In genomic region chr7:143463865-143464415, GRCm38 (mm10) we compare ENCODE assay signal across 8 mouse cellular contexts. TPM values are rescaled to one million over a fixed set of nuclear protein-coding genes. Genes with fewer than 3 reads are reported as not detected.
DNase-seq lines count a peak whose midpoint lies in the region; ATAC-seq lines count a peak whose summit lies in the region.

No protein-coding gene starts in this region.

- WGBS in limb, embryonic 10.5 days = 37% methylated on average over 11 of the region's 11 CpGs
- WGBS in stomach, embryonic 14.5 days = 37% methylated on average over 11 of the region's 11 CpGs

- H3K27ac ChIP-seq in limb, embryonic 10.5 days = peak overlapping the region; percentile 91
- H3K27ac ChIP-seq in stomach, embryonic 14.5 days (ENCODE audit: low read length) = peak overlapping the region; percentile 73

- H3K9me3 ChIP-seq in limb, embryonic 10.5 days (replicated peaks) = peaks cover 21% of the 10 kb centered on the region
- peaks cover 21% of the 10 kb centered on the region; the same call in 1 of the 2 replicates for H3K9me3 ChIP-seq in stomach, embryonic 14.5 days (ENCODE audit: control insufficient read depth, low read depth, low read length)

- H3K36me3 ChIP-seq in limb, embryonic 10.5 days = peaks cover 13% of the 10 kb centered on the region; the same call in 1 of the 2 replicates
- no peaks in the 10 kb centered on the region for H3K36me3 ChIP-seq in stomach, embryonic 14.5 days (ENCODE audit: control insufficient read depth, insufficient read depth, low read length)

- H3K4me2 ChIP-seq in stomach, embryonic 14.5 days (replicated peaks; ENCODE audit: low read depth, low read length) = no peak overlapping the region

- DNase-seq in kidney, adult 18-20 months = peak; percentile 79
- no peak for DNase-seq in kidney, adult 11 months
- peak; percentile 46 for DNase-seq in cerebellum, adult 11-12 months
- peak; percentile 82 for DNase-seq in gastrocnemius, adult 18-20 months (ENCODE audit: low spot score)
- DNase-seq in induced T-regulatory cell, adult 2 months (ENCODE audit: low read depth) = peak; percentile 84
- peak; percentile 90 for DNase-seq in limb, embryonic 10.5 days (ENCODE audit: low spot score)
- peak; percentile 49 to 68 for DNase-seq in natural killer cell, adult 2 months (ENCODE audit: low spot score in 2 of 2)

- H3K27me3 ChIP-seq in limb, embryonic 10.5 days (ENCODE audit: low read depth, poor library complexity, severe bottlenecking) = peaks cover 48% of the 10 kb centered on the region
- no peaks in the 10 kb centered on the region for H3K27me3 ChIP-seq in stomach, embryonic 14.5 days (ENCODE audit: control insufficient read depth, insufficient read depth, low read length)

- ATAC-seq in stomach, embryonic 14.5 days (ENCODE audit: insufficient number of reproducible peaks, insufficient read depth, low FRiP score, low read depth) = no peak

- H3K4me1 ChIP-seq in limb, embryonic 10.5 days = peaks cover 86% of the 10 kb centered on the region
- H3K4me1 ChIP-seq in stomach, embryonic 14.5 days (ENCODE audit: control insufficient read depth, insufficient read depth, low read length) = peaks cover 12% of the 10 kb centered on the region

- H3K4me3 ChIP-seq in limb, embryonic 10.5 days = 0 out of 2 replicates have a peak overlapping the region, but pooled peaks have one; percentile 6
- no peak overlapping the region for H3K4me3 ChIP-seq in stomach, embryonic 14.5 days (ENCODE audit: low read depth, low read length)

- H3K9ac ChIP-seq in stomach, embryonic 14.5 days (replicated peaks; ENCODE audit: low read depth, low read length) = no peak overlapping the region

RNA-seq across cellular contexts. Expression of gene Cdkn1c, which starts 3.1 kb away (rescaled TPM):
- 10 to 100 TPM; 18.6 to 21.6 TPM for total RNA-seq in gastrocnemius, adult 18-20 months (2021)
- 317 and 593 TPM in 2 replicates for polyA plus RNA-seq in limb, embryonic 10.5 days (2016; fragmentation: Nextera tagmentation; extraction: Ambion mirVana)
- polyA plus RNA-seq in stomach, embryonic 14.5 days (2014; fragmentation: Nextera tagmentation; extraction: Ambion mirVana) = 824 and 970 TPM in 2 replicates

RNA-seq across cellular contexts. Expression of gene Slc22a18, which starts 9.6 kb away (rescaled TPM):
- total RNA-seq in gastrocnemius, adult 18-20 months (2021) = under 1 TPM; 0.17 to 0.32 TPM
- polyA plus RNA-seq in limb, embryonic 10.5 days (2016; fragmentation: Nextera tagmentation; extraction: Ambion mirVana) = 0.25 and 0.53 TPM in 2 replicates
- 9.2 and 9.8 TPM in 2 replicates for polyA plus RNA-seq in stomach, embryonic 14.5 days (2014; fragmentation: Nextera tagmentation; extraction: Ambion mirVana)

RNA-seq across cellular contexts. Expression of gene Phlda2, which starts 39.0 kb away (rescaled TPM):
- not detected for total RNA-seq in gastrocnemius, adult 18-20 months (2021)
- 2.6 and 3.1 TPM in 2 replicates for polyA plus RNA-seq in limb, embryonic 10.5 days (2016; fragmentation: Nextera tagmentation; extraction: Ambion mirVana)
- polyA plus RNA-seq in stomach, embryonic 14.5 days (2014; fragmentation: Nextera tagmentation; extraction: Ambion mirVana) = 4.6 and 5.9 TPM in 2 replicates
